Mouse (Mus musculus) embryonic facial prominence, embryonic 10.5 days (tissue): ENCODE measurements at regions not wholly inside any gene's neighbourhood (a gene's known extent, or its start where the extent isn't known, plus 50 kb on each side); places are given as distances from the start of the nearest gene placed in this dataset.

ENCODE experiments used
- DNase-seq: peaks from one replicate; pipeline ENCODE4 v3.0.0-alpha.2; 2017; ENCODE audit warnings: low spot score
- H3K27ac ChIP-seq: fragments of 300-500 bp; sonication (generic); replicated peaks from 2 replicates; pipeline ENCODE4 v1.5.1; 2016; ENCODE audit warnings: mild to moderate bottlenecking
- H3K27me3 ChIP-seq: fragments of 300-500 bp; sonication (generic); replicated peaks from 2 replicates; pipeline ENCODE4 v1.6.1; 2016; ENCODE audit warnings: low read depth, mild to moderate bottlenecking; ENCODE audit not compliant: poor library complexity, severe bottlenecking
- H3K36me3 ChIP-seq: fragments of 300-500 bp; sonication (generic); replicated peaks from 2 replicates; pipeline ENCODE4 v1.6.1; 2016; ENCODE audit warnings: mild to moderate bottlenecking, moderate library complexity
- H3K4me1 ChIP-seq: fragments of 300-500 bp; sonication (generic); 2 replicates; pipeline ENCODE4 v1.6.1; 2016
- H3K4me3 ChIP-seq: fragments of 300-500 bp; sonication (generic); 2 replicates; pipeline ENCODE4 v1.5.1; 2016; ENCODE audit warnings: mild to moderate bottlenecking, moderate library complexity
- H3K9me3 ChIP-seq: fragments of 300-500 bp; sonication (generic); 2 replicates; pipeline ENCODE4 v1.6.1; 2016; ENCODE audit warnings: mild to moderate bottlenecking
- WGBS: fragments of 180-500 bp; shearing (Covaris S2); methylation state at CpG from one replicate; pipeline ENCODE4 v1.1.7; 2016; 5-methylcytosine and 5-hydroxymethylcytosine counted together

DNA sequence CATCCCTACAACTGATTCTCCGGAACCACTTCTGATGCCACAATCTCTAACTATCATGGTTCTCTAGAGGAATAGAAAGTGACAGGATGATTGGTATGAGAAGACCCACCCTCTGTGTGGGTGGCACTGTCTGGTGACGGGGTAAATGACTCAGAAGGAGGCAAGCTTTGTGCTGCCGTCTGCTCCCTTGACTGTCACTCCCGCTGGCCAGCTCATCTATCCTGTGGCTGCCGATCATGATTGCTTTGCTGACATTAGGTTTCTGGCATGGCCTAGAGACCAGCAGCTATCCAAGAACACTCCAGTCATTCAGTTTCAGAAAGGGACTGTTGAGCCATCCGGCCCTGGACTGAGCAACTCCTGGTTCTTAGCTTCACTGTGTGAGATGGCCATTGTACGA is 331.4 kb downstream of the Pmp22 start:
- DNase-seq, result no peak
- 87% methylated on average over 7 of the region's 7 CpGs for WGBS
- peaks cover 38% of the 10 kb centered on the region for H3K4me1 ChIP-seq
- H3K27me3 ChIP-seq, result peaks cover 40% of the 10 kb centered on the region
- no peaks in the 10 kb centered on the region for H3K9me3 ChIP-seq
- no peak overlapping the region for H3K27ac ChIP-seq
- no peaks in the 10 kb centered on the region for H3K36me3 ChIP-seq
- H3K4me3 ChIP-seq, result no peak overlapping the region

DNA sequence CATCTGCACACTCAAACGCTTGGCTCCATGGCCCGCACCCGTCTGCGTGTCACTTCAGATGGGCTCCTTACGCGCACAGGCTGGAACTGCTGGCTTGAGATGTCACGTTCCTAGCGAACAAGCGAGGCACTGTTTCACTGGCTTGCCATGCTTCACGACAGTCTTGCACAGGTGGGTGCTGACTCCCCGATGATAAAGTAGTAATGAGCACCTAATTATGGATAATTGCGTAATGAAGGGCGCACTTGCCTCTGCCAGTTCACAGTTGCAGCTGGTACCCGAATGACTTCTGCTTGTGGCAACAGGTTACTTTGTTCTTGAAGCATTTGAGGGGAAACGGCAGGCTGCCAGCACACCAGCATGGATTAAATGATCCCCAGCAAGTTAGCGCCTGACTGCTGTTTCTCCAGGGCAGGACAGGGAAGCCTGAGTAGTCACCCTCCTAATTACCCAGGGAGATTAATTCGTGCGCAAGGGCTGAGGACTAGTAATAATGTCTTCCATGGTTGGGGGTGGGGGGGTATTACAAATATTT is 335.1 kb downstream of the Pmp22 start:
- no peaks in the 10 kb centered on the region for H3K36me3 ChIP-seq
- WGBS, result 63% methylated on average over 18 of the region's 18 CpGs

DNA sequence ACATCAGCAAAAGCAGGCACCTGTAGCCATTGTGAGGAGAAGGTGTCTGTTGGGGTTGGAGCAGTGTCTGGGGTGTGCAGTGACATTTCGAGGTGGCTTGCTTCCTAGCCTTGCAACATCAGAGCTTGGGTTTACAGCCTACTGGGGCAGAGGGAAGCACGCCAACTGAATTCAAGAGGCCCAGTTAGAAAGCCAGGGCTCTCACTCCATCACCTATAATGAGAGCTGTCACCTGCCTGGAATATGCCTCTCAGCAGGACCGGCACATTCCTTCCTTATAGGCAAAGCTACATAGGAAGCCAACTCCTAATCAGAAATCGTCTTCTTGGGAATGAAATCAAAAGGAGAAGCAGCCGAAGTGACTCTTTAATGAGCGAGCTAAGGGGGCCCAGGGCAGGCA is 337.2 kb downstream of the Pmp22 start:
- Histone ChIP-seq H3K36me3 (no peaks in the 10 kb centered on the region), H3K27ac (no peak overlapping the region), H3K4me3 (no peak overlapping the region), H3K4me1 (peaks cover 11% of the 10 kb centered on the region), H3K9me3 (no peaks in the 10 kb centered on the region), H3K27me3 (peaks cover 25% of the 10 kb centered on the region)
- no peak for DNase-seq
- 88% methylated on average over 6 of the region's 6 CpGs for WGBS

More for the DNA sequence above, 335.1 kb downstream of the Pmp22 start:
- peaks cover 25% of the 10 kb centered on the region for H3K27me3 ChIP-seq
- H3K9me3 ChIP-seq, result no peaks in the 10 kb centered on the region
- H3K27ac ChIP-seq, result no peak overlapping the region
- H3K4me1 ChIP-seq, result peaks cover 11% of the 10 kb centered on the region
- peak; percentile 25 for DNase-seq
- H3K4me3 ChIP-seq, result 0 out of 2 replicates have a peak overlapping the region, but pooled peaks have one; percentile 16

DNA sequence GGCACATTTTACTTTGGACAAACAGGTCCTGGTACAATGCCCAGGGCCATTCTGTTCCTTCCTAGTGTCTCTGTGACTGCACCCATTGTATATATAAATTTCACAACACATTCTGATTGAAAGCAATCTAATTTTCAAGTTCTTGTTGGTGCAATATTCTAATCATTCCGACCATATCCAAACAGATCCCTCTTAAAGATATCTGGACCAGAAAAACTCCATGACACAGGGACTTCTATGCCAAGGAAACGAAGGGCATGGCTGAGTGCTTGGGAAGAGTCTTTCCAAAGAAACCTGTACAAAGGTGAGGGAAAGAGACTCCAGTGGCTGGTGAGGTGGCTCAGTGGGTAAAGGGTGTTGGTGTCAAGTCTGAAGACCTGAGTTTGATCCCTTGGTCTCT is 337.8 kb downstream of the Pmp22 start:
- no peak for DNase-seq

DNA sequence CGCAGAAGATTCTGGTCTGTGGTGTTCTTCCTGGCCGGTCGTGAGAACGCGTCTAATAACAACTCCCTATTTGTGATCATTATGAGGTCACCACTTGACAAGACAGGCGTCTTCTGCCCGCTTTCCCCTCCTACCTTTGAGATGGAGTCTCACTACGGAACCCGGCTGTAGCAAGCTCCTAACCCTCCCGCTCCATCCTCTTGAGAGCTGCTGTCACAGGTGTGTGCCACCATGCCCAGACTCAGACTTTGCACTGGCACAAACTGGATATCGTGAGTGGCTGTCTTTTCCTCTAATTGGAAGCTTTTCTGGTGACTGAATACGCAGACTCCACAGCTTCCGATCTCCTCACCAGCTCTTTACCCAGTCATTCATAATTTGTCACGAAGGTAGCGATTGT is 346.0 kb downstream of the Pmp22 start:
- Histone ChIP-seq H3K4me3 (no peak overlapping the region), H3K9me3 (peaks cover 5% of the 10 kb centered on the region; the same call in 1 of the 2 replicates), H3K27ac (no peak overlapping the region), H3K4me1 (no peaks in the 10 kb centered on the region), H3K36me3 (no peaks in the 10 kb centered on the region), H3K27me3 (no peaks in the 10 kb centered on the region)
- DNase-seq, result no peak
- WGBS, result 95% methylated on average over 15 of the region's 15 CpGs

More for the DNA sequence above, 337.8 kb downstream of the Pmp22 start:
- Histone ChIP-seq H3K36me3 (no peaks in the 10 kb centered on the region), H3K27ac (no peak overlapping the region), H3K4me3 (no peak overlapping the region), H3K27me3 (peaks cover 25% of the 10 kb centered on the region), H3K4me1 (peaks cover 11% of the 10 kb centered on the region), H3K9me3 (no peaks in the 10 kb centered on the region)
- 90% methylated on average over 2 of the region's 2 CpGs for WGBS

DNA sequence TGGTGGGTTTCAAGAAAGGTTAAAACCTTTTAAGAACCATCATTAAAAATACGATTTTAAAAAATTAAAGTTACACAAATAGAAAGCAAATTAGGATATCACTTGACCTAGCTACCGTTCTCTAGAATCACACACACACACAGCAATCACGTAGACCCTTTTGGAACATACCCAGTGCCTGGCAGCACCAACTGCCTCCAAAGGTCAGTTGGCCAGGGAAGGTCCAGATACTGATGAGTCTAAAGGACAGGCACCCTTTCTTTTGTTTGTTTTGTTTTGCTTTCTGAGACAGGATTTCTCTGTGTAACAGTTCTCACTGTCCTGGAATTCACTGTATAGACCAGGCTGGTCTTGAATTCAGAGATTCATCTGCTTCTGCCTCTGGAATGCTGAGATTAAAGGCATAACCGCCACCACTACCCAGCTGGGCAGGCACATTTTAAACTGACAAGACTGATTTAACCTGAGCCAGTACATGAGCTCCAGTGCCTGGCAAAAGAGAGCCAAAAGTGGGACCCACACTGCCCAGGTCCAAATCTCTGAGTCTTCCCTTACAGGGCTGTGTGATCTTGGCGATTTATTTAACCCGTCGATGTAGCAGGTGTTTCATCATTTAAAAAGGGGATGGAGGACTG is 353.0 kb downstream of the Pmp22 start:
- Histone ChIP-seq H3K4me3 (no peak overlapping the region), H3K27me3 (peaks cover 11% of the 10 kb centered on the region; the same call in 1 of the 2 replicates), H3K4me1 (peaks cover 10% of the 10 kb centered on the region), H3K9me3 (peaks cover 17% of the 10 kb centered on the region; the same call in 1 of the 2 replicates), H3K36me3 (no peaks in the 10 kb centered on the region), H3K27ac (no peak overlapping the region)
- 76% methylated on average over 7 of the region's 7 CpGs for WGBS
- DNase-seq, result no peak

DNA sequence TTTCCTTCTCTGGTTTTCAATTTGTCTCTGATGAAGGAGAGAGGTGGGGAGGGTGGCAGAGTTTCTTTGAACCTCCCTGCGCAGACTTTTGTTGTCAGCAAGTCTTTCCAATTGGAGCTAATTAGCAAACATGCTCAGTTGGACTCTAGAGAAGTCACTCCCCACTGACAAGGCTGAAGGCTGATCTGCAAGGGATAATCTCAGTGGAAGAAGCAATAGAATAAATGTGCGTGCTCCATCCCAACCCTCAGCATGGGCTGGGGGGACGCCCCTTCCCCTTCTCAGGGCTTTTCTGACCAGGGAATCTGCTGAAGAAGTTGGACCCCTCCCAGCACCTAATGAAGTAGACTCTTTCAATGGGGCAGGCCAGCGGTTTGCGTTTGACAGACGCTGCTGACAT is 353.8 kb downstream of the Pmp22 start:
- Histone ChIP-seq H3K27me3 (peaks cover 12% of the 10 kb centered on the region; the same call in 1 of the 2 replicates), H3K4me1 (peaks cover 13% of the 10 kb centered on the region), H3K4me3 (no peak overlapping the region), H3K9me3 (peaks cover 17% of the 10 kb centered on the region; the same call in 1 of the 2 replicates), H3K36me3 (no peaks in the 10 kb centered on the region), H3K27ac (no peak overlapping the region)
- WGBS, result 26% methylated on average over 6 of the region's 6 CpGs
- DNase-seq, result no peak

DNA sequence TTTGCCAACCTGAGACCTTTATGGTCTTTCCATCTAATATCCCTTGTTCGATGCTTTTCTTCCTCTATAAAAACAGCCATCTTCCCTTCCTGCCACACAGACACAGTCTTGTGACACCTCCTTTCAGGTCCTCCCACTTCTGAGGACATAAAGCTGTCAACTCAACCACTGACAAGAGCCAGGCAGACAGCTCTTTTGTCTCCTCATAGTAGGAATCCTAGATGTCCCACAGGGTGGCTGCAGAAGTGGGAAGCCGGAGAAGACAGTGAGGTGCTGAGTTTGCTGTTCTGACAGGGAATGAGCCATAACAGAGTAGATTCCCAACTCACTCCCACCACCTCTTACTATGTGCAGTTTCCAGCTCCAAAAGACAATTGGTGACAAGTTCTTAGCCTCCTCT is 358.4 kb downstream of the Pmp22 start:
- no peaks in the 10 kb centered on the region for H3K36me3 ChIP-seq
- peaks cover 12% of the 10 kb centered on the region; the same call in 1 of the 2 replicates for H3K27me3 ChIP-seq
- 31% methylated on average over 2 of the region's 2 CpGs for WGBS
- H3K9me3 ChIP-seq, result 0 out of 2 replicates have a peak, but pooled peaks cover 4% of the 10 kb centered on the region
- H3K4me3 ChIP-seq, result no peak overlapping the region
- H3K27ac ChIP-seq, result no peak overlapping the region
- no peak for DNase-seq
- peaks cover 11% of the 10 kb centered on the region for H3K4me1 ChIP-seq

DNA sequence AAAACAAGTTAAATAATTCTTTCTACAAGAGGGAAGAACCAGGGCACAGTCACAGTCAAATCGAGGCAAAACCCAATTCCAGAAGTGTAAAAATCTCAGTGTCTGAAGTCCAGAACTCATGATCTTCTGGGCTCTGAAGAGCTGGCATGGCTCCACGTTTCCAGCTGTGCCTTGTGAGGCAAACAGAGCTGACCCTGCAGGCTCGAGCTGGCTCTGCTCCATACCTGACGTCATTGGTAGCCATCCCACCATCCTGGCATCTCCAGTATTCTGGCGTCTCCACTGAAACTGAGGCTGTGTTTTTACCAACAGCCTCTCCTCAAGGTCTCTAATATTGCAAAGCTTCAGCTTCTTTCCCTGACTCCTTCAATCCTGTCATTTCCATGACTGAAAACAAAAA is 373.4 kb downstream of the Pmp22 start:
- WGBS, result 78% methylated on average over 5 of the region's 5 CpGs

DNA sequence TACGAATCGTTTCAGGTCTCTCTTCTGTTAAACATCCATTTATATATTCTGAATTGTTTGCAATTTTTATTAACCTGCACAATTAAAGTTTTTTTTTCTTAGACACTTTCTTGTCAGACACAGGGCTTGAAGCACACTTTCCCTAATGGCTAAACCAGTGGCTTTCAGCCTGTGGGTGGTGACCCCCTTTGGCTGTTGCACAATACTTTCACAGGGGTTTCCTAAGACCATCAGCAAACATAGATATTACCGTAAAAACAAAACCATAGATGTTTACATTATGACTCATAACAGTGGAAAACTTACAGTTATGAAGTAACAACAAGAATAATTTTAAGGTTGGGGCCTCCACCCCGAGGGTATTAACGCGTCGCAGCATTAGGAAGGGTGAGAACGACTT is 378.6 kb downstream of the Pmp22 start:
- H3K36me3 ChIP-seq, result no peaks in the 10 kb centered on the region
- no peaks in the 10 kb centered on the region for H3K4me1 ChIP-seq
- H3K4me3 ChIP-seq, result no peak overlapping the region
- H3K9me3 ChIP-seq, result no peaks in the 10 kb centered on the region
- DNase-seq, result no peak
- no peaks in the 10 kb centered on the region for H3K27me3 ChIP-seq
- H3K27ac ChIP-seq, result no peak overlapping the region
- 97% methylated on average over 8 of the region's 8 CpGs for WGBS

More for the DNA sequence above, 373.4 kb downstream of the Pmp22 start:
- Histone ChIP-seq H3K27ac (no peak overlapping the region), H3K9me3 (no peaks in the 10 kb centered on the region), H3K4me3 (no peak overlapping the region), H3K36me3 (no peaks in the 10 kb centered on the region), H3K4me1 (no peaks in the 10 kb centered on the region), H3K27me3 (no peaks in the 10 kb centered on the region)
- DNase-seq, result no peak

DNA sequence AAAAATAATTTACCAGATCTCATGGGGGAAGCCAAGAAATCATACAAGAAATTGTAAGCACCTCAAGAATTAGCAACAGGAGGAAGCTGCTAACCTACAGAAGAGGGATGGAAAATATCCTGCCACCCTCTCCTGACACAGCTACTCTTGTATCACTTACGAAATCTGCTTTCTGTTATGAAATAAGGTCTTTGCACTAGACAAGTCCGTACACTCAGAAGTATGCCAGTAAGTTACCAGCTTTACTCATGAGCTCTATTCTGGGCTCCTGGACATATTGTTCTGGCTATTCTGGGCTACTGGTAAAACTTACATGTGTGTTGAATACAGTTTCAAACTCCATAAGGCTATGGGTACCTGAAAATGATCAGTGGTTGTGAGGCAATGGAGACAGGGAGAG is 379.9 kb downstream of the Pmp22 start:
- H3K36me3 ChIP-seq, result no peaks in the 10 kb centered on the region
- H3K4me1 ChIP-seq, result no peaks in the 10 kb centered on the region
- no peak overlapping the region for H3K27ac ChIP-seq
- no peak for DNase-seq
- peaks cover 5% of the 10 kb centered on the region; the same call in 1 of the 2 replicates for H3K9me3 ChIP-seq
- WGBS, result 90% methylated on average over 2 of the region's 2 CpGs
- no peak overlapping the region for H3K4me3 ChIP-seq
- no peaks in the 10 kb centered on the region for H3K27me3 ChIP-seq

DNA sequence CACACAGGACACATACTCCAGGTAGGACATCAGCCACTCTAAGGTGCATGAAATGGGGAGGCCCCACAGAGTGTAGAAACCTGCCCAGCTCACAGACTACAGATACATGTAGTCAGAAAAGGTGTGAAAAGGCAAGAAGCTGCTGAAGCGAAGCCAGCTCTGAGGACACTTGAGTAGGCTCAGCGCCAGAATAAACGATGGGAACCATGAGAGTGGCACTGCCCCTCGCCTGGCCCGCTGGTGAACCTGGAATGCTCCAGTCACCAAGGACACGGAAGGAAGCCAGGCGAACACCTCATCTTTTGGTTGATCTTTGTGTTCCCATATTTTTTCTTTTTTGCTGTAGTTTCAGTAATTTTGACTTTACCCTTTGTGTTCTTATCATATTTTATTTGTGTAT is 381.8 kb downstream of the Pmp22 start:
- Histone ChIP-seq H3K4me3 (no peak overlapping the region), H3K4me1 (no peaks in the 10 kb centered on the region), H3K36me3 (no peaks in the 10 kb centered on the region), H3K27ac (no peak overlapping the region), H3K27me3 (no peaks in the 10 kb centered on the region), H3K9me3 (peaks cover 5% of the 10 kb centered on the region; the same call in 1 of the 2 replicates)
- 95% methylated on average over 7 of the region's 7 CpGs for WGBS
- DNase-seq, result no peak

DNA sequence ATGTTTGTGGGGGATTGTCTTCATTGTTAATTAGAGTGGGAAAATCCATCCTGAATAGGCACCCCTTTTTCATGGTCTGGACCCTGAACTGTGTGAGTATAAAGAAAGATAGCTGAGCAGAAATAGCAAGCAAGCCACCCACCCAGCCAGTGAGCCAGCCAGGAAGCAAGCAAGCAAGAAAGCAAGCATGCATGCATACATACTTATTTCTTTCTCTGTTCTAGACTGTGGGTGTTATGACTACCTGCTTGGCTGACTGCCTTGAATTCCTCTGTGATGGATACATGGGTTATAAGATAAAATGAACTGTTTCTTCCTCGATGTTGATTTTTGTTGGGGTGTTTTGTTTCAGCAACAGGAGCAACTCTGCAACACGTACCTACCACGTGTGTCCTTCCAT is 385.8 kb downstream of the Pmp22 start:
- Histone ChIP-seq H3K4me3 (no peak overlapping the region), H3K27ac (no peak overlapping the region), H3K36me3 (no peaks in the 10 kb centered on the region), H3K9me3 (peaks cover 5% of the 10 kb centered on the region; the same call in 1 of the 2 replicates), H3K4me1 (peaks cover 5% of the 10 kb centered on the region; the same call in 1 of the 2 replicates), H3K27me3 (no peaks in the 10 kb centered on the region)
- 85% methylated on average over 3 of the region's 3 CpGs for WGBS
- DNase-seq, result no peak
